Mouse (Mus musculus) left cerebral cortex, adult 2 months (tissue): ENCODE results near the gene Prdm1. TPM values are rescaled to one million over a fixed set of nuclear protein-coding genes. Genes with fewer than 3 reads are reported as not detected.

Experiments
- DNase-seq, 2 experiments: peaks; one replicate each; pipeline ENCODE4 v3.0.0; 2021 to 2022; ENCODE audit warnings: low spot score in 2 of 2, mixed read lengths in 1 of 2; ENCODE audit errors: extremely low spot score in 1 of 2
- H3K27ac ChIP-seq: fragments of 200-600 bp; 2 replicates; pipeline ENCODE4 v1.8.1; 2022
- H3K4me3 ChIP-seq: fragments of 200-600 bp; 2 replicates; pipeline ENCODE4 v1.8.1; 2022
- CTCF ChIP-seq: fragments of 200-600 bp; IDR thresholded peaks from 2 replicates; pipeline ENCODE4 v1.8.1; 2022; ENCODE audit warnings: antibody characterized with exemption, mild to moderate bottlenecking, moderate library complexity
- intact Hi-C: fragments of 180-260 bp; cut with DNase I; formaldehyde crosslinking; loops from one replicate; pipeline ENCODE4 v1.15.1; 2025
- total RNA-seq, 2 experiments: library from RNA; stranded (reverse); gene quantifications; 2 replicates each; pipeline ENCODE4 v1.2.3; 2021

Prdm1 gene
- total RNA-seq, 2 experiments from 2014 or later: 0.93 to 0.94 TPM

DNA sequence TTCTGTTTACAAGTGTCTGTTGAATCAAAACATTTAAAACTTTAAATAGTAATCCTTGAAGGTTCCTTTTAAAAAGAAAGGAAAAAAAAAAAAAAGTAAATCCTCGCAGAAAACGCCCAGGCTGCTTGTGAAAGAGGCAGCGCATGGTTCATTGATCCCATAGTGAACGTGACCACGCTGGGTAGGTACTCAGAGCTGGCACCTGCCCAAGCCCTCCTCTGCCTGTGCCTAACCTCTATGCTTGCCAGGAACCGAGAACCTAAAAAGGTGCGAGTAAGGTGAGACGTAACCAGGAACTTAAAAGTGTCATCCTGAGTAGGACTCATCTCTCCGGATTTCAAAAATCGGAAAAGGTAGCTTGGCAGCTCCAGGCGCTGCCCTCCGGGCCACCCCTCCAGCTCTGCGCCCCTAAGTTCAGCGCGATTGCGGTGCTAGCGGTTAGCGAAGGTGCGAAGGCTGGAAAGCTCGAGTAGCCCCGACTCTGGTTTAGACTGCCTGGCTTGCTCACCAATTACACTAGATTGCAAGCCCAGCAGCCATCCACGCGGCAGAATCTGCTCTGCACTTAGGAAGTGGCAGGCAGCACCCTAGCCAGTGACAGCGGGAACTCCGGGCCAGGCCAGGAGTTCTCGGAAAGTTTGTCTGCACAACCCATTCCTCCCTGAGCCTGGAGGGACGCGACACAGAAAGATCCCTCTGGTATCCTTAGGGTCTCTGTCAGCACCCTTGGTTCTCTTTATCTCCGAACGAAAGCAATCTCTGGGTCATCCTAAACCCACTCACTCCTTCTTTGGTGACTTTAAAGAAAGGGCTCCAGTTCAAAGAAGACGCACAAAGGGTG lies 1.3 kb downstream of the Prdm1 start:
- H3K27ac ChIP-seq: no peak overlapping the region
- H3K4me3 ChIP-seq: peak overlapping the region; percentile 17
- TF ChIP-seq CTCF: no peak
- intact Hi-C loops: loop anchor here (5.0 kb wide), 2 partner anchors 475 to 960 kb away; partner anchors contain the start of gene Lin28b
- no peak for DNase-seq

DNA sequence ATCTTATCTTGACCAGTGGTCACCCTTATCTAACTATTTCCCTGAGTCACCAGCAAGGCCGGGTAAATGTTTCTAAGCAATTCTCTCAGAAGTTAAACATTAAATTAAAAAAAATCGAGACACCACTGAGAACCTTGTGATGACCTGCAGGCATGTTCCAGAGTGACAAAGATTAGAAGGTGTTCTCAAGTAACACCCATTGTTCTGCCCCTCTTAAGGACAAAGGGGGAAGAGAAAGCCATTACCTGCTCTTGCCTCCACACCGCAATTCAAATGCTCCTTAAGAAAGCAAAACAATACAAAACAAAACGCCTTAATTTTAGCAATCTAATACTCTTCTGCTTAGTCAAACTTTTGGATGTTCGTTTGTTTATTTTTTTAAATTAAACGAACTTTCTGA lies 8.1 kb downstream of the Prdm1 start:
- Histone ChIP-seq H3K4me3 (no peak overlapping the region), H3K27ac (no peak overlapping the region)
- no peak for TF ChIP-seq CTCF
- intact Hi-C loops: no loop called here
- DNase-seq: no peak

GRCm38 (mm10) chr10:44518631-44519030 lies 9.7 kb downstream of the Prdm1 start:
- TF ChIP-seq CTCF: no peak
- no peak for DNase-seq
- no peak overlapping the region for H3K27ac ChIP-seq
- intact Hi-C loops: no loop called here
- H3K4me3 ChIP-seq: no peak overlapping the region

- no peak overlapping the region for H3K27ac ChIP-seq
- no peak for TF ChIP-seq CTCF
- DNase-seq: no peak
- H3K4me3 ChIP-seq: no peak overlapping the region
- intact Hi-C loops: no loop called here
These were observed 15.2 kb downstream of the Prdm1 start for GRCm38 (mm10) chr10:44513108-44513507.

DNA sequence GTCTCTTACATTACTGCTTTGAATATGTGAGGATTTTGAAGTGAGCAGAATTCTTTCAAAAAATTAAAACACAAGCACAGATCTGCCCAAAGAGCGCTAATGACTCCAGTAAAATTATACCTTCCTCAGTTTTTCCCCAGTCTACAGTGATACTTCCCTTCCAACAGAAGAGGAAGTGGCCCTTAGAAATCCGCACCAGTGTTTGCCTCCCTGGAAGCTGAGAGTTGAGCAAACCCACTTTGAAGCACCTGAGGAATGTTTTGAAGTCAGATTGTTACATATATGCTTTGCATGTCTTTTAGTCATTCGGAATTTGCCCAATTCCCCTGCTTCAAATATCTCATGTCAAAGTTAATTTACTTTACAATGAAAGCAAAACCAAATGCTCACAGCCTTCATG lies 17.3 kb downstream of the Prdm1 start:
- DNase-seq: no peak
- Histone ChIP-seq H3K27ac (no peak overlapping the region), H3K4me3 (no peak overlapping the region)
- intact Hi-C loops: no loop called here
- no peak for TF ChIP-seq CTCF

GRCm38 (mm10) chr10:44508649-44509048 lies 19.7 kb downstream of the Prdm1 start:
- intact Hi-C loops: no loop called here
- no peak for TF ChIP-seq CTCF
- DNase-seq: no peak
- H3K4me3 ChIP-seq: no peak overlapping the region
- H3K27ac ChIP-seq: no peak overlapping the region

DNA sequence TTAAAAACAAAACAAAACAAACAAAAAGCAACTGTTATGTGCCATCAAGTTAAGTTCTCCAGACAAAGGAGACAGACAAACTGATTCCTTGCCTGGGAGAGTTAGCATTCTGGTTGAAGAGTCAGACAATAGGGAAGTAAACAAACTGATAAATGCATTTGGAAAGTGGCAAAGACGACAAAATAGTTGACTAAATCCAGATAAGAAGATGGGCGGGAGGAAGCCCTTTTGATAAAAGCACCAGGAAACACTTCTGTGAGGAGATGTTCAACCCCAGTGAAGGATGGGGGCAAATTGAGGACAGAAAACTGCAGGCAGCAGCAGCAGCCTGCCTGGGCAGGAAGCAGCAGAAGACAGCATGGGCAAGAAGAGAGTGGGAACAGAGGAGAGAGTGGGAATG lies 20.3 kb downstream of the Prdm1 start:
- Histone ChIP-seq H3K4me3 (no peak overlapping the region), H3K27ac (no peak overlapping the region)
- no peak for TF ChIP-seq CTCF
- intact Hi-C loops: no loop called here
- DNase-seq: no peak

DNA sequence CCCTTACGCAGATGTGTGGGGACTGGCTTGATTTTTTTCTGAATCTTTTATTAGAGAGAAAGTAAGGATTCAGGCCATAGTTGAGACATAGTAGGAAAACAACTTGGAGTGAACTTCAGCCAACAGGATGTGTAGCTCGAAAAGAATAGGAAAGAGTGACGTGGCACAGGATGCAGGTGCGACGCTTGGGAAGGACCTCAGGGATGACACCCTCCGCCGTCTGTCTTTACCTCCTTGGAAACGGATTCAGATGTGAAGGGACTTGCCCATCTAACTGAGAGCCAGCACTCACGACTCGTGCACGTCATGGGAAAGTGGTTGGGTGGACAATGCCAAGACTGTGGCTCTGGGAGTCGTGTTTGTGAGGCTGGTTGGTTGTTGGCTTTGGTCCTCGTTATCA lies 25.4 kb downstream of the Prdm1 start:
- H3K4me3 ChIP-seq: no peak overlapping the region
- intact Hi-C loops: no loop called here
- no peak overlapping the region for H3K27ac ChIP-seq
- DNase-seq: no peak
- no peak for TF ChIP-seq CTCF

DNA sequence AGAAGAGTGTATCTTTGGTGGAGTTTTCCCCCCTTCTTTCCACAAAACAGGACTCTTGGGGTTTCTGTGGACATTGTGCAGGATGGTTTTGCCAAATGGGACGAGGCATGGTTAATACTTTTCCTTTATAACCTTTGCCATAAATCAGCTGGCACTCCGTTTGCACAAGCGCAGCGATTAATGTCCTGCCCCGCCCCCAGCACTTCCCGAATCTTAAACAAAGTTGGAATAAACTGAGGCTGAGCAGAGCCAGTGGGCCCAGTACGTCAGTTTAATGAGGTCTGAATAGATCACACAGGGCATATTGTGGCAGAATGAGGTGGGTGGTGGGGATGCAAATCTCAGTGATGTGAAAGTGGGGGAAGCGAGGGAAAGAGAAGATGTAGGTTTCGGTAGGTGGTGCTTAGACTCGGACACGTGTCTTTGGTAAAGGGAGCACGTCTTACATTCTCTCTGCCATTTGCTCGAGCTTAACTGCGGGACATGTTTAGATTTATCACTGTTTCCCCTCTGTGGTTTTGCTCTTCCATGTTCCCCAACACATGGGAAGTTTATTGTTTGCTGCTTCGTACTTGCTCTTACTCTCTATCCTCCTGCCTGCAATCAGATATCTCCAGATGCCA lies 28.3 kb downstream of the Prdm1 start:
- no peak for DNase-seq

GRCm38 (mm10) chr10:44493818-44494492 lies 34.3 kb downstream of the Prdm1 start:
- Histone ChIP-seq H3K27ac (no peak overlapping the region), H3K4me3 (no peak overlapping the region)
- no peak for DNase-seq
- intact Hi-C loops: no loop called here
- no peak for TF ChIP-seq CTCF

More for the DNA sequence above, 28.3 kb downstream of the Prdm1 start:
- TF ChIP-seq CTCF: no peak
- no peak overlapping the region for H3K4me3 ChIP-seq
- H3K27ac ChIP-seq: no peak overlapping the region
- intact Hi-C loops: no loop called here

- Histone ChIP-seq H3K27ac (no peak overlapping the region), H3K4me3 (no peak overlapping the region)
- intact Hi-C loops: no loop called here
- no peak for DNase-seq
- no peak for TF ChIP-seq CTCF
These were observed 35.3 kb downstream of the Prdm1 start for GRCm38 (mm10) chr10:44492815-44493525.
